Mouse (Mus musculus): ENCODE data around the gene Ciao2a.

DNA sequence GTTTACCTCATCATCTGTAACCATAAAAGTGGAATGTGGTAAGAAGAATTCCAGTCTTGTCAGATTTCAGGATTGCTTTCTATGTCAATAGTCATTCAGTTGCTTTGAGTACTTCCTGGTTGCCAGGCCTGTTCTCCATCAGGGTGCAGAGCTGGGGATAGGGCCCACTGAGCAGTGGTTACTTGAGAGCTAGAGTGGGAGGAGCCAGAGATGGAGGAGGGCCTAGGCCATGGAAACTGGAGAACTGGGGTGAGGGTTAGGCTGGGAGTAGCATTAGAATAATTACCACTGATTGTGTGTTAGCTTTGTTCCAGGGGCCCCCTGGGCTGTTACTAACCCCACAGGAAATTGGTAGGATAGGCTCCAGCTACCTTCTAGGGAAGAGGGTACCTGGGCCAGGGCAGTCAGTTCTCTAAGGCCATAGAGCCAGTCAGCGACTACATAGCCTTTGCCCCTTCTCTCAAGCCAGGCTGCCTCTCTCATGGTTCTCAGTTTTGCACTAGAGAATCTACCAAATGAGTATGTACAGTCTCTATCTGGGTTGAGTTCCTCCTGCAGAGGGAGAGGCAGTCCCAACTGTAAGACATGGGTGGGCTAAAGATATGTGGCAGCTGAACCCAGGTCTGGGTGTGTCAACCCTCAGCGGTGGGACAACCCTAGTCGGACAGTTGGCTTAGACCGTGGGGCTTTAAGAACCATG lies 54.9 kb downstream of the Ciao2a start:
- TF ChIP-seq POLR2A (IDR thresholded peaks at IDR 0.05; ENCODE audit: insufficient read depth, low read depth, low read length) (no peak), CTCF (IDR thresholded peaks at IDR 0.05) (no peak), EP300 (IDR thresholded peaks at IDR 0.05; ENCODE audit: insufficient read depth, low read depth, low read length) (no peak)
